Mouse (Mus musculus) left cerebral cortex, postnatal 25 days (tissue): ENCODE measurements at regions not wholly inside any gene's neighbourhood (a gene's known extent, or its start where the extent isn't known, plus 50 kb on each side); places are given as distances from the start of the nearest gene placed in this dataset.

Source experiments
- DNase-seq, 2 experiments: peaks; one replicate each; pipeline ENCODE4 v3.0.0; 2022; ENCODE audit warnings: low spot score in 2 of 2, mixed read lengths in 1 of 2
- intact Hi-C: fragments of 180-260 bp; cut with DNase I; formaldehyde crosslinking; loops from one replicate; pipeline ENCODE4 v1.15.1; 2025

GRCm38 (mm10) chr11:64650571-64651282 lies 214.3 kb upstream of the F930015N05Rik start:
- intact Hi-C loops: no loop called here
- DNase-seq: no peak

- intact Hi-C loops: no loop called here
- no peak for DNase-seq
Observed at GRCm38 (mm10) chr11:64652811-64653210, 216.4 kb upstream of the F930015N05Rik start.

- no peak for DNase-seq
- intact Hi-C loops: no loop called here
Observed at GRCm38 (mm10) chr11:64655162-64655561, 218.7 kb upstream of the F930015N05Rik start.

- intact Hi-C loops: no loop called here
- no peak for DNase-seq
Observed at GRCm38 (mm10) chr11:64663166-64663565, 226.7 kb upstream of the F930015N05Rik start.

GRCm38 (mm10) chr11:64667010-64667409 lies 230.6 kb upstream of the F930015N05Rik start:
- no peak for DNase-seq
- intact Hi-C loops: no loop called here

GRCm38 (mm10) chr11:64667521-64667920 lies 231.1 kb upstream of the F930015N05Rik start:
- intact Hi-C loops: no loop called here
- DNase-seq: no peak

- intact Hi-C loops: no loop called here
- DNase-seq: no peak
Observed at GRCm38 (mm10) chr11:64671898-64672297, 235.4 kb upstream of the F930015N05Rik start.

GRCm38 (mm10) chr11:64673546-64673945 lies 237.1 kb upstream of the F930015N05Rik start:
- DNase-seq: no peak
- intact Hi-C loops: no loop called here

- intact Hi-C loops: no loop called here
- DNase-seq: no peak
Observed at GRCm38 (mm10) chr11:64703776-64704175, 267.3 kb upstream of the F930015N05Rik start.

- intact Hi-C loops: no loop called here
- no peak for DNase-seq
Observed at GRCm38 (mm10) chr11:64711801-64712200, 267.0 kb upstream of the Elac2 start.

GRCm38 (mm10) chr11:64715182-64715581 lies 263.7 kb upstream of the Elac2 start:
- intact Hi-C loops: loop anchor here (5.0 kb wide), 1 partner anchor 1313 kb away; no protein-coding TSS in a partner anchor
- DNase-seq: no peak

- intact Hi-C loops: loop anchor here (2.0 to 5.0 kb wide), 3 partner anchors 276 to 1316 kb away; no protein-coding TSS in a partner anchor
- DNase-seq: peak; percentile 84 to 86
Observed at GRCm38 (mm10) chr11:64718316-64719085, 260.3 kb upstream of the Elac2 start.

GRCm38 (mm10) chr11:64726249-64726648 lies 252.6 kb upstream of the Elac2 start:
- intact Hi-C loops: no loop called here
- DNase-seq: no peak

GRCm38 (mm10) chr11:64727841-64728421 lies 250.9 kb upstream of the Elac2 start:
- no peak for DNase-seq
- intact Hi-C loops: no loop called here

GRCm38 (mm10) chr11:64738948-64739347 lies 239.9 kb upstream of the Elac2 start:
- DNase-seq: no peak
- intact Hi-C loops: no loop called here

- intact Hi-C loops: no loop called here
- peak in 1 of 2 experiments; percentile 66 for DNase-seq
Observed at GRCm38 (mm10) chr11:64743753-64744152, 235.1 kb upstream of the Elac2 start.

- intact Hi-C loops: no loop called here
- DNase-seq: no peak
Observed at GRCm38 (mm10) chr11:64746146-64746545, 232.7 kb upstream of the Elac2 start.

GRCm38 (mm10) chr11:64749976-64750375 lies 228.9 kb upstream of the Elac2 start:
- intact Hi-C loops: loop anchor here (10.0 kb wide), 1 partner anchor 145 kb away; no protein-coding TSS in a partner anchor
- DNase-seq: no peak

- intact Hi-C loops: loop anchor here (10.0 kb wide), 1 partner anchor 143 kb away; no protein-coding TSS in a partner anchor
- DNase-seq: no peak
Observed at GRCm38 (mm10) chr11:64752299-64752698, 226.5 kb upstream of the Elac2 start.

GRCm38 (mm10) chr11:64752816-64753215 lies 226.0 kb upstream of the Elac2 start:
- intact Hi-C loops: loop anchor here (10.0 kb wide), 1 partner anchor 142 kb away; no protein-coding TSS in a partner anchor

More at GRCm38 (mm10) chr11:64752816-64753215, 226.0 kb upstream of the Elac2 start:
- peak; percentile 6 to 39 for DNase-seq
